Mouse (Mus musculus): Measurements from ENCODE around the gene Aida. TPM values are rescaled to one million over a fixed set of nuclear protein-coding genes. Genes with fewer than 3 reads are reported as not detected.

Aida gene
- 14.8 TPM for polyA plus RNA-seq (2017; shearing (Covaris generic))

DNA sequence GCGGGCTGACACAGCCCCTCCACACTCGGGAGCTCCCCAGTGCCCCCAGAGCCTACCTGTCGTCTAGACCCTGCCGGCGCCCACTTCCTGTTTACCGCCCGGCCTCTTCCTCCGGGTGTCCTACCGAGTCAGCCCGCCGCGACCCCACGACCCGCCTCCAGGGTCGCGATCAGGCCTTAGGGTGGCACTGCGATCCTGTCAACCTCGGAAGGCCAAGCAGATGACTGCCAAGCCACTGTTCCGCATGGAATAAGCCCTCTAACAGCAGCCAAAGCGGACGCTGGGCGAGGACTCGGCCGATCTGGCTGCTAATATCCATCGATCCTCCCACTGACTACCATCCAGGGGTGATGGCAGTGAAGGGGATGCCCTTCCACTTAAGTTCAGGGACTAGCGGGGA is at the start of gene Aida:
Gene Aida (plus strand): TSS at position 126 of the 400 bp plus-strand sequence.

DNA sequence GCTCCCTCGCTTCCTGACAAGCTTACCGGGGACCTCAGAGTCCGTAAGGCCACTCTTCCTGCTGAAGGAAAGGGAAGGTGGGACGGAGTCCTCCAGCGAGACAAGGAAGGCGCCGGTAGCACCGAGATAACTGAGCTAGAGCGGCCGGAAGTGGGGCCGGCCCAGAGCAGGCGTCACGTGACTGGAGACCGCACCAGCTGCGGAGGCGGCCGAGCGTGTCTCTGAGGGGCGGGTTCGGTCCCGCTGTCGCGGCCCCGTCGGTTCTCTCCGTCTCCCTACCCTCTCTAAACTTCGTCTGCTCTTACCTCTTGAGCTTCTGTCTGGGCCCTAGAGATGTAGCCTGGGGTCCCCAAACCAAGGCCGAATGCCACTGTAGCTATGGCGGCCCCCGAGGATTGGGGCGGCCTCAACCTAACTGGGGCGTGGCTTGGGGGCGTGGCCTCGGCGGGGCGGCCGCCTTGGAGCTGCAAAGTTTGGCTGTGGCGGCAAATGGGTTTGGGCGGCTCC is 540 bp downstream of the Aida start, which contains the start of gene Brox:
Gene Brox (minus strand): TSS at position 393 of the 507 bp plus-strand sequence.

DNA sequence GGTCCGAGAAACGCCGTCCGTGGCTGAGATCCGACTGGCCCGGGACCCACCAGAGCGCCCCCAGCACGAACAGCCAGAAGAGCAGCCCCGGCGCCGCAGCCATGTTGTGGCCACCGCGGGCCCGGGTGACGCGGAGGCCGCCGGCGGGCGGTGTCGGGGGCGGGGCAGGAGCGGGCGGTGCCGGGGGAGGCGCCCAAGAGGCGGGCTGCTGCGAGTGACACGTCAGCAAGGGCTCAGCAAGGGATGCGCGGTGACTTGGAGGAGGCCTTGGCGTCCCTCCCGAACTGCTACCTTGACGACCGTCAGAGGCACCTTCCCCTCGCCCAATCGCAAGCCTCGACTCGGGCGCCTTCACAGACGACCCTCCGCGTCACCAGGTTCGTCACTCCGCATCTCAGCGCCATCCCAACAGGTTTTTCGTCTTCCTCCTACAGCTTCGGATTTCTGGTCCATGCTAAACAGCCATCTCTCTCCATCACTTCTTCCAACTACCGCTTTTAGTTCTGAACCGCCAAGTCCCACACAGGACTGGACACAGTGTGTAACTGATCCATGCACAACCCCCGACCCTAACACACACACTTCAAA is 73.1 kb downstream of the Aida start, which contains the start of gene Mia3:
Gene Mia3 (minus strand): TSS at position 127 of the 588 bp plus-strand sequence.

Other genes with a start within 250 kb of the Aida start
- gene Disp1, start 75.1 kb upstream of the Aida start, polyA plus RNA-seq (2017; shearing (Covaris generic)) = 9.1 TPM
- 72.8 TPM for gene Brox, start 679 bp downstream of the Aida start, polyA plus RNA-seq (2017; shearing (Covaris generic))
- gene Mia3, start 73.0 kb downstream of the Aida start, polyA plus RNA-seq (2017; shearing (Covaris generic)) = 201 TPM
- gene Taf1a, start 92.4 kb downstream of the Aida start, polyA plus RNA-seq (2017; shearing (Covaris generic)) = 20.0 TPM
- gene Hhipl2, start 121.6 kb downstream of the Aida start, polyA plus RNA-seq (2017; shearing (Covaris generic)) = not detected